Mouse (Mus musculus) ovary, postnatal 36 days (tissue): ENCODE measurements around the gene Otub1.

Experiments
- DNase-seq: peaks from one replicate; pipeline ENCODE4 v3.0.0; 2022; ENCODE audit warnings: low spot score, mixed read lengths

Gene Otub1

DNA sequence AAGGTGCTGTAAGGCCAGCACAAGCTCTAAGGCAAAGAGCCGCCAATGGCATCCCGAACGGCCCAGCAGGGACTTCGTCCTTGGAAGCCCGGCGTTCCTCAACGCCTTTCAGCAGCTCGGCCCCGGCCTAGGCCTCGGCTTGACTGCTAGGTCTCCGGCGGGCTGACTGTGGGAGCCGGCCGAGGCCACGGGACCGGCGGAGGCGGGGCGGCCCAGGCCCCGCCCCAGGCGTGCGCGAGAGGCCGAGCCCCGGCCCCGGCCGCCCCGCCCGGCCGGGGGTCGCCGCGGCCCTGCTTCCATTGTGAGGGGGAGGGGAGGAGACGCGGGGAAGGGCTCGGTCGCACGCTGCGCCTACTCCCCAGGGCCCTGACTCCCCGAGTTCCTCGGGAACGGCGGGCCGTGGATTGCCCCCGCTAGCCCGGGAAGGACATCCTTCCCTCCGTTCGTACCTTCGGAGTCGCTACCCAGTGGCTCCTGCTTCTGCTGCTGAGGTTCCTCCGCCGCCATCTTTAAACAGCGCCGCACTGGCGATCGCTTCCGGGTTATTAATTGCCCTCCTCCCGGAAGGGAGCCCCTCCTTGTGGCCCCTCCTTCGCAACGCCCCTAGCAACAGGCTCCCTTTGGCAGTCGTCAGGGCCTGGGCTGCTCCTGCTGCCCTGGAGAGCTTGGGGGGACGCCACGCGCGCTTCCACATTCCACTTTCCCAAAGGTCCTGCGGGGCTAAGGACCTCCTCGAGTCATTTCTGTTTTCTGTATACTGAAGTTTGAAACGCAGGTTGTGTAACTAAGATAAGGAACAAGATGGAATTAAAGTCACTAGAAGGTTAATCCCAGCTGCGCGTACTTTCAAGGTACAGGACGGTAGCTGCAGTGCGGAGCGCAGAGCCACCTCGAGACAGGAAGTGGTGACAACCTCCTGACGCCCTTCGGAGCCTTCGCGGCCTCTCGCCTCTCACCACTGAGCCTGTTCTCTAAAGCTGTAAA, at the start of gene Otub1:
Gene Otub1, minus strand, starts transcription at position 564 of the 984 bp plus-strand sequence.
- peak; percentile 93 for DNase-seq

DNA sequence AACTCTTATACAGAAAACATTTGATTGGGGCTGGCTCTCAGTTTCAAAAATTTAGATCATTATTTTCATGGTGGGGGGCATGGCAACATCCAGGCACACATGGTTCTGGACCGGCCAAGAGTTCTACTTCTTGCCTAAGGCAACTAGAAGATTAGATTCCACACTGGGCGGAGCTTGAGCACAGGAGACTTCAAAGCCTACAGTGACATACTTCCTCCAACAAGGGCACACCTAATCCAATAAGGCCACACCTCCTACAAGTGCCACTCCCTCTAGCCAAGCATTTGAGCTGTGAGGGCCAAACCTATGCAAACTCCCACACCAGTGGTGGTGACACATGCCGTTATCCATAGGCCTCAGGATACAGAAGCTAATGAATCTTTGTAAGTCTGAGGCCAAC, 39.9 kb upstream of the Otub1 start:
- no peak for DNase-seq

- DNase-seq: peak; percentile 93
Measured at GRCm38 (mm10) chr19:7240782-7241690, 34.9 kb upstream of the Otub1 start, which contains the start of gene Naa40. Gene Naa40, minus strand, starts transcription at chr19:7241183.

DNA sequence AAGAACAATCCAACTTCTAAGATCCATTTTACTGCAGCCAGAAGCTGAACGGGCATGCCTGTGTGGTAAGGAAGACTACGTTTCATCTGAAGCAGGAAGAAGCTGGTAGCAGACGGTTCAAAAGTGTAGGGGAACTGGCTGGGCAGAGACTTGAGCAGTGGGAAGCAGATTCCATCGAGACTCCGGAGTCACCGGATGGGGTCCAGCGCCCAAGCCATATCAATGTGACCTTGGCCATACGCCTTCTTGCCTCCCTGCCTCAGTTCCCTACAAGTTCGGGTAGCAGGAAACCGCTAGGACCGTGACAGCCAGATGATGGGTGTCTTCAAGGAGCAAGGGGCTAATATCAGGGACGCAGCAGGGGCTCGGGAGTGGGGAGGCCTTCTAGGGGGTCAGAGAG, 34.2 kb upstream of the Otub1 start:
- DNase-seq: no peak

DNA sequence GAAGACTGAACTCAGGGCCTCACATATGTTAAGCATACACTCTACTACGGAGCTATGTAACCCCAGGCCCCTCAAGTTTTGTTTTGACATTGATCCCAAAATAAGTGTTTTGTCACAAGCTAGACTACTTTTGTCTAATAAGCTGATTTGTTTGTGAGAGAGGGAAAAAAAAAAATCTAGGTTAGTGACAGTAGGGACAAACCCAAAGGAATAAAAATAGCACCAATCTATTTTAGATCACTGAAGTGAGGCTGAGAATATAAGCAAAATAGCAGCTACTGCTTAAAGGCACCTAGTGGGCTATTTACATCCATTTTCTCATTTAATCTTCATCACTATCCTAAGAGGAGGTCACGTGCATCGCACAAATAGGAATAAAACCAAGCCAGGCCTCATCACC, 33.5 kb upstream of the Otub1 start:
- DNase-seq: no peak

DNA sequence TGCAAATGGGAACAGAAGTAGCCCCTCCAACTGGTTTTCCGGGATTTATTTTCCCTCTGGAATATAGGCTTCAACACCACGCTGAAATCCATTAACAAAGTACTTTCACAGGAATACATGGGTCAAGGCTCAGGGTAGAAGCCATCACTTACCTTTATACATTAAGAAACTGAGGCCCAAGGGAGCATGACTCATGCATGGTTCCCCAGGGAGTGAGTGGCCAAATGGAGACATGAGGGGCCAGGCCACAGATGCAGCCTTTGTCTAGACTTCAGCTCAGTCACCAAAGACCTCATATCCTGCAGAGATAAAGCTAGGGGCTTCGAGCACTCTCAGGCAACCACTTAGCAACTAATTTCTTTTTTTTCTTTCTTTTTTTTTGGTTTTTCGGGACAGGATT, 30.6 kb upstream of the Otub1 start:
- no peak for DNase-seq

DNA sequence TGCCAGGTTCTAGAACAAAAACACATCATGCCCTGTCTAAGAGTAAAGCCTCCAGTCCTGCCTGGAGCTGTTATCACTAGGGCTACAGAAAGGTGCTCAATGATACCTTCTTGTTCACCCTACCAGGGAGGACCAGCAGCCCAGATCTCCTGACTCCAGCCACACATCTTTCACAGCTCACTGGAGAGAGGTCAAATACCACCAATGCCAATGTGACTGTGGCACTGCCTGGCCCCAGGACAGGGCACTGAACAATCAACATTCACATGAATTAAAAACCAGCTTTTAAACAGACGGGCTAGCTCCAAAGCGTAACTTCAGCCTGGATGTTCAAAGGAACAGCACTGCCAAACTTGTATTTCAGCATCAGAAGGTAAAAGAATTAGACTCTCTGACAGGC, 29.9 kb upstream of the Otub1 start:
- no peak for DNase-seq

- no peak for DNase-seq
Measured at GRCm38 (mm10) chr19:7235461-7235860, 29.3 kb upstream of the Otub1 start.

GRCm38 (mm10) chr19:7234537-7235221, 28.6 kb upstream of the Otub1 start:
- DNase-seq: peak; percentile 72

DNA sequence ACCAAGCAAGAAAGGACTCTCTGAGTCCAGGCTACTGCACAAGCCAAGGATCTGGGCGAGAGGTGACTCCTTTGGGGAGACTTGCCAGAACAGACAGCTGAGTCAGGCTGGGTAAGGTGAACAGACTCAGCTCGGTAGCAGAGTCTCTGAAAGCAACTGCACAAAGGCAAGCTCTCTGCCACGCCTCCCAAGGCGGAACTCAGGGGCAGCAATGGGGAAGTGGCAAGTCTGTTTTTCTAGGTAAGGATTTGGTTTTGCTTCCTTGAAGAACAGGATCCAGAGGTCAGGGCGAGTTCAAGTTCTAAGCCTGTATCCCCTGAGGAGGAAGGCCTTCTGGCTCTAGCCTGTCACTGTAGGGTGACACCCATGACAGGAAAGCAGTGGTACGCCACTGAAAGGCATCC, 20.4 kb upstream of the Otub1 start:
- no peak for DNase-seq

DNA sequence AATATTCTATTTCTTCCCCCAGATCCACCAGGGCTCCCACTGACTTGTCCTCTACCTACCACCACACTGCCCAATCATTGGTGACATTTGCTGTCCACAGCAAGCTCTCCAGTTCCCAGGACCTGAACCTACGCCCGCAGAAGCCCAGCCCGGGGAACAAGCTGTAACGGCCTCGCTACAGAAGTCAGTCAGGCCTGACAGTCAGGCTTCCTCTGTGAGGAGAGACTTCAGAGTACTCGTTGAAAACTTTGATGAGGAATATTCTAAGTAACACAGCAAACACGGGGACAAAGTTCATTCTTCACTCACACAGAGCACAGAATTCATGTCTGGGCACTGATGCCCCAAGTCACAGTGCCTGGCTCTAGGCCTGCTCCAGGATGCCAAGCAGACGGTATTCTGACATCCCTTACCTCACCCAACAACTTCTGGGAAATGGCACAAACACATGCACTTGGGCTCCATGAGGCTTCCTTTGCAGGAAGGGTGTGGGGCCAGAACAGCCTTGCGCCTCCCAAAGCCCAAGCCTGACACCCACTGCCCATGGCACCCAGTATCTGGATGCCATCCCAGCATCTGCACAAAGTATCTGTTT, 19.1 kb upstream of the Otub1 start:
- no peak for DNase-seq

GRCm38 (mm10) chr19:7224253-7224652, 18.1 kb upstream of the Otub1 start:
- no peak for DNase-seq

DNA sequence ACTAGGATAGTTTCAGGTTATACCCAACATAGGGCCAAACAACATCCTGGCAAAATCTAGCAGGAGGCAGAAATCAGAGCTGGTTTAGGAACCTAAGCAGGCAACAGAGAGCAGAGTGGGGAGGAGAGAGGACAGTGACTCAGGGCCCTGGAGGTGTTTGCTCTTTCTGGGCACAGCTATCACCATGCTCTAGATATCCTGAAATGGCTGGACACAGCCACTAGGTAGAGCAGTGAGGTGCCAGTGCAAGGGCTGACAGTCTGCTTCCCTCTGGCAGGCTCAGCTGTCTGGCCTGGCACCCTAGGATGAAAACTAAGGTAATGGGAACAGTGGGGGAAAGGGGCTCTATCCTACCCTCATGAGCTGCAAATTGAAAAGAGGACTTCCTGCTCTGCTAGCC, 17.4 kb upstream of the Otub1 start:
- DNase-seq: no peak

- no peak for DNase-seq
Measured at GRCm38 (mm10) chr19:7222196-7222595, 16.1 kb upstream of the Otub1 start.

GRCm38 (mm10) chr19:7218753-7219152, 12.6 kb upstream of the Otub1 start:
- DNase-seq: no peak

- DNase-seq: no peak
Measured at GRCm38 (mm10) chr19:7217926-7218267, 11.8 kb upstream of the Otub1 start.

DNA sequence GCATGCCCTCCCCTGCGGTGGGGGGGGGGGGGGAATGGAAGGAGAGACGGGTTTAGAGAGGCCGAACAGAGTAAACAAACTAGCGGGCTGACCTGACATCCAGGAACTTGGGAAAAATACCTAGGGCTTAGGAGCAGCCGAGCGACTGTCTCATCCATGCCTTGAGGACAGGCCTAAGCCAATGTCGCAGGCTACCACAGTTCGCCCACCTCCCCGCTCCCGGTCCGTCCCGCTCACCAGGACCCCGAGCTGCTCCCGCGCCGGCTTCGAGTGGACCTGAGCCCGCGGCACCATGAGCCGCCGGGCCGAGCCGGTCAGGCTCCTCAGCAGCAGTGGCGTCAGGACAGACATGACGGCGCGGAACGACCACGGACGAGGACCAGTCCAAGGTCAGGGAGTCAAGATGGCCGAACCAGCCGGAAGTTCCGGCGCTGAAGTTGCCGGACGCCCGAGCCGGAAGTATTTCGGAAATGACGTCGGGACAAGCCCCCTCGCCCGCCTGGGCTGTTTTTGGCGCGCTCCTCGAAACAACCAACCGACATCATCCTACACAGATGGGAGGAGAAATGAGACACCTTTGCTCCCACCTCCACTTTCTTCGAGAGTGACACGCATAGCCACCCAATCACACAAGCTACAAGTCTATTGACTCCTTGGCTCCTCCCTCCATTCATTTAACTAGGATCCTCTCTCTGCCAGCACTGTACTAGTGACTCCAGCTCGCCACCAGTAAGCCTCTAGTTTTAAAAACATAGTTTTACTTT, 11.2 kb upstream of the Otub1 start, which contains the start of gene Cox8a:
Gene Cox8a, minus strand, starts transcription at position 455 of the 764 bp plus-strand sequence.
- peak; percentile 94 for DNase-seq

- no peak for DNase-seq
Measured at GRCm38 (mm10) chr19:7214484-7214883, 8.4 kb upstream of the Otub1 start.

DNA sequence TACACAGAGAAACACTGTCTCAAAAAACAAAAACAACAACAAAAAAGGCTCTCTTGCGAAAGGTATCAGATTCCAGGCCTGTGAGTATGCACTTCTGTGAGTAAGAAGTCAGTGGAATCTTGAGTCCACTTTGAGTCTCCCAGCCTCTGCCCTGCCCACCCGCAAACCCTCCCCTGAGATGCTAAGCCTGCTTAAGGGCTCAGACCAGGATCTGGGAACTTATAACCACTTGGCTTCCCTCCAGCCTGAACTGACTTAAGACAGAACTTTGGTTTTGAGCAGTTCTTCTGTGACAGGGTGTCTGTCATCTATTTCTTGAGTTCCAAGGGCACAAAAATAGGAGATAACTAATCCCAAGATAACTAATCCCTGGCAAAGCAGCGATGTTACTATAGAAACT, 6.9 kb upstream of the Otub1 start:
- DNase-seq: no peak

DNA sequence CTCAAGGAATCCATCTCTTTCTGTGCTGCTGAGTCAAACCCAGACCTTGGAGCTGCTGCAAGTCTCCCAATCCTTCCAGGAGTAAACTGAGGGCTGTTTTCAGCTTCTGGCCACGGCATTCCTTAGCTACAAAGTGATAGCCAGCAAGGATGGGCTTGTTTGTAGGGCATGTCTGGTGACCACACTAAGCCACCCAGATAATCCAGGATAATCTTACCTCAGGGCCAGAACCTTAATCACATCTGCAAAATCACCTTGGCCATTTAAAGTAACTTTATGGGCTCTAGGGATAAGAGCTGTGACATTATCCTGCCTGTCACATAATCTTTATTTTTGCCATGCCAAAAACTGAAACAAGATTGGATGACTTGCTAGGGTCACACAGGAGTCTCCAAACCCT, 6.1 kb upstream of the Otub1 start:
- DNase-seq: no peak
